Mouse (Mus musculus) natural killer cell, adult 2 months (primary cell): ENCODE data around the gene Gm37240.
A peak's percentile ranks its signal among the peaks of the same experiment; 100 is the strongest.

Source experiments
- DNase-seq, 2 experiments: peaks; one replicate each; pipeline ENCODE4 v3.0.0; 2022; ENCODE audit warnings: low spot score in 2 of 2

Gm37240 gene

GRCm38 (mm10) chr3:85133561-85133960, 753.8 kb downstream of the Gm37240 start:
- DNase-seq = no peak

GRCm38 (mm10) chr3:85131878-85132277, 755.4 kb downstream of the Gm37240 start:
- DNase-seq = no peak

GRCm38 (mm10) chr3:85128546-85128945, 758.8 kb downstream of the Gm37240 start:
- no peak for DNase-seq

GRCm38 (mm10) chr3:85126970-85127369, 760.3 kb downstream of the Gm37240 start:
- DNase-seq = peak; percentile 68 to 71

- DNase-seq = no peak
These were observed 761.8 kb downstream of the Gm37240 start for GRCm38 (mm10) chr3:85125471-85125870.

GRCm38 (mm10) chr3:85124924-85125323, 762.4 kb downstream of the Gm37240 start:
- no peak for DNase-seq

- DNase-seq = no peak
These were observed 762.9 kb downstream of the Gm37240 start for GRCm38 (mm10) chr3:85124410-85124809.

- DNase-seq = no peak
These were observed 769.6 kb downstream of the Gm37240 start for GRCm38 (mm10) chr3:85117702-85118101.

- no peak for DNase-seq
These were observed 770.3 kb downstream of the Gm37240 start for GRCm38 (mm10) chr3:85117014-85117413.

GRCm38 (mm10) chr3:85115959-85116543, 771.3 kb downstream of the Gm37240 start:
- no peak for DNase-seq

- DNase-seq = no peak
These were observed 773.8 kb downstream of the Gm37240 start for GRCm38 (mm10) chr3:85113565-85113964.

GRCm38 (mm10) chr3:85110762-85111161, 776.6 kb downstream of the Gm37240 start:
- no peak for DNase-seq

- DNase-seq = no peak
These were observed 778.1 kb downstream of the Gm37240 start for GRCm38 (mm10) chr3:85109221-85109620.

- DNase-seq = no peak
These were observed 778.9 kb downstream of the Gm37240 start for GRCm38 (mm10) chr3:85108396-85108795.

- no peak for DNase-seq
These were observed 780.4 kb downstream of the Gm37240 start for GRCm38 (mm10) chr3:85106956-85107355.

GRCm38 (mm10) chr3:85104301-85104700, 783.0 kb downstream of the Gm37240 start:
- no peak for DNase-seq

- no peak for DNase-seq
These were observed 806.3 kb downstream of the Gm37240 start for GRCm38 (mm10) chr3:85080882-85081558.

GRCm38 (mm10) chr3:85064113-85064512, 823.2 kb downstream of the Gm37240 start:
- no peak for DNase-seq

- DNase-seq = no peak
These were observed 827.2 kb downstream of the Gm37240 start for GRCm38 (mm10) chr3:85060153-85060552.

GRCm38 (mm10) chr3:85057245-85057644, 830.1 kb downstream of the Gm37240 start:
- no peak for DNase-seq

GRCm38 (mm10) chr3:85053526-85053925, 833.8 kb downstream of the Gm37240 start:
- no peak for DNase-seq

GRCm38 (mm10) chr3:85052196-85052595, 835.1 kb downstream of the Gm37240 start:
- no peak for DNase-seq

GRCm38 (mm10) chr3:85048569-85048968, 838.7 kb downstream of the Gm37240 start:
- no peak for DNase-seq
